Mouse (Mus musculus) hindbrain, embryonic 14.5 days (tissue): ENCODE measurements around the gene Hist3h2ba. TPM values are rescaled to one million over a fixed set of nuclear protein-coding genes. Genes with fewer than 3 reads are reported as not detected.

Source experiments
- ATAC-seq: fragments of 200-750 bp; cut with Nextera tagmentation; 2 replicates; pipeline ENCODE4 v1.8.0; 2017; ENCODE audit warnings: moderate number of reproducible peaks, mild to moderate bottlenecking, moderate TSS enrichment, moderate library complexity; ENCODE audit not compliant: low FRiP score
- DNase-seq: peaks from one replicate; pipeline ENCODE4 v3.0.0-alpha.2; 2015; ENCODE audit warnings: low spot score
- H3K27ac ChIP-seq: fragments of 300-500 bp; sonication (generic); 2 replicates; pipeline ENCODE4 v1.5.1; 2014; ENCODE audit warnings: mild to moderate bottlenecking, moderate library complexity
- H3K27me3 ChIP-seq: fragments of 300-500 bp; sonication (generic); 2 replicates; pipeline ENCODE4 v1.6.1; 2014; ENCODE audit warnings: mild to moderate bottlenecking, low read length, mixed read lengths; ENCODE audit not compliant: control insufficient read depth, insufficient read depth
- H3K36me3 ChIP-seq: fragments of 300-500 bp; sonication (generic); replicated peaks from 2 replicates; pipeline ENCODE4 v1.6.1; 2014; ENCODE audit not compliant: control insufficient read depth, insufficient read depth
- H3K4me1 ChIP-seq: fragments of 300-500 bp; sonication (generic); replicated peaks from 2 replicates; pipeline ENCODE4 v1.6.1; 2014; ENCODE audit warnings: antibody characterized with exemption, low read length, mixed read lengths; ENCODE audit not compliant: control insufficient read depth, insufficient read depth
- H3K4me2 ChIP-seq: fragments of 300-500 bp; sonication (generic); replicated peaks from 2 replicates; pipeline ENCODE4 v1.6.1; 2014; ENCODE audit warnings: mild to moderate bottlenecking, moderate library complexity
- H3K4me3 ChIP-seq: fragments of 300-500 bp; sonication (generic); replicated peaks from 2 replicates; pipeline ENCODE4 v1.5.1; 2014; ENCODE audit warnings: mild to moderate bottlenecking, low read length
- H3K9ac ChIP-seq: fragments of 300-500 bp; sonication (generic); 2 replicates; pipeline ENCODE4 v1.6.1; 2014
- H3K9me3 ChIP-seq: fragments of 300-500 bp; sonication (generic); 2 replicates; pipeline ENCODE4 v1.6.1; 2016; ENCODE audit warnings: low read length; ENCODE audit not compliant: control insufficient read depth
- WGBS: fragments of 180-500 bp; shearing (Covaris S2); extraction: QIAGEN DNeasy Blood & Tissue Kit; methylation state at CpG from one replicate; pipeline ENCODE4 v1.1.7; 2014; 5-methylcytosine and 5-hydroxymethylcytosine counted together
- polyA plus RNA-seq: library from polyadenylated mRNA; unstranded; fragments of >200 nt; fragmentation: Nextera tagmentation; extraction: Ambion mirVana; gene quantifications from 2 replicates; pipeline ENCODE4 v1.2.1, GENCODE M21; 2014

Hist3h2ba gene
- polyA plus RNA-seq = 109 and 138 TPM in 2 replicates

DNA sequence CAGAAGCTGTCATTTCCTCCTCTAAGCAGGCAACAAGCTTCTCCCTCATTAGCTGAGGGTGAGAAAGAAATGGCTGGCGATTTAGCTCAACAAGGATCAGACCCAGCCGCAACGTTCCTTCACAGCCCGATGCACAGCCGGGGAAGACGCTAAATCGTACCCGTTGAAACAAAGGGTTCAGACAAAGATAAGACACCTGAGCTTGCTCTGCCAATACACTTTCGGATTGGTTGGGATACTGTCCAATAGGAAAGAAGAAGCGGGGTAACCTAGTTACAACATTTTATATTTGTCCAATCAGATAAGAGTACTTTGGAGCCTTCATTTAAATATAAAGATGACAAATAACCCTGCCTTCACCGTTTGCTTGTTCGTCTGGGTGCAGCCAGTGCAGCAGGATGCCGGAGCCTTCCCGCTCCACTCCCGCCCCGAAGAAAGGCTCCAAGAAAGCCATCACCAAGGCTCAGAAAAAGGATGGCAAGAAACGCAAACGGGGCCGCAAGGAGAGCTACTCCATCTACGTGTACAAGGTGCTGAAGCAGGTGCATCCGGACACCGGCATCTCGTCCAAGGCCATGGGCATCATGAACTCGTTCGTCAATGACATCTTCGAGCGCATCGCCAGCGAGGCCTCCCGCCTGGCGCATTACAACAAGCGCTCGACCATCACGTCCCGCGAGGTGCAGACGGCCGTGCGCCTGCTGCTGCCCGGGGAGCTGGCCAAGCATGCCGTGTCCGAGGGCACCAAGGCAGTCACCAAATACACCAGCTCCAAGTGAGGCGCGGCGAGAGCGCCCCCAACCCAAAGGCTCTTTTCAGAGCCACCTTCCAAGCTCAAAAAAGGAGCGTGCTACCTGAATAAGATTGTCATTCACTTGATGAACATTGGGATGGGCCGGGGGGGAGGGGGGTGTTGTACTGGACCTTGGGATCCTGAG lies at the start of gene Hist3h2ba:
Hist3h2ba (plus strand) TSS at position 379 of the 938 bp plus-strand sequence.
- Histone ChIP-seq H3K4me3 (peak within 1 kb of the TSS; percentile 47), H3K36me3 (no peaks in the 10 kb centered on the region), H3K9ac (peak within 1 kb of the TSS; percentile 95), H3K27ac (peak within 1 kb of the TSS; percentile 100), H3K27me3 (no peaks in the 10 kb centered on the region), H3K4me1 (peaks cover 29% of the 10 kb centered on the region), H3K9me3 (no peaks in the 10 kb centered on the region), H3K4me2 (peak within 1 kb of the TSS; percentile 82)
- WGBS = under 1% methylated on average over 48 of the region's 48 CpGs
- peak; percentile 93 for DNase-seq
- ATAC-seq = peak; percentile 93

DNA sequence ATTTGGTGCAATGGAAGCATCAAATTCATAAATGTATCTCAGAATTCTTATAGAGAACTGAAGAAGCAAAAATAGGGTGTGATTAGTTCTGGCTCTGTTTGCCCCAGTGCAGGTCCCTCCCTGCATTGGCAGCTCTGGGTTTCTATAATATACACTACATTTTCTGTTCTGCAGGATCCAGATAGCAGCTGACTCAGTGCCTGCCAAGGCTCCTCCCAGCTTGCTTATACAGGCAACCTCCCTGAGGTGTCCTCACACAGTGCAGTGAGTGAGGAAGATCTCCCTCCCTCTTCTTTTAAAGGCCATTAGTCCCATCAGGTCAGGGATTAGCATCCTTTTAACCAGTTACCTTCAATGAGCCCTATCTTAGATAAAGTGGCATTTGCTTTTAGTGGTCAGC lies 47.6 kb upstream of the Hist3h2ba start:
- Histone ChIP-seq H3K4me3 (no peak overlapping the region), H3K4me2 (no peak overlapping the region), H3K9ac (no peak overlapping the region), H3K27me3 (no peaks in the 10 kb centered on the region), H3K4me1 (peaks cover 14% of the 10 kb centered on the region), H3K9me3 (no peaks in the 10 kb centered on the region), H3K36me3 (peaks cover 55% of the 10 kb centered on the region), H3K27ac (no peak overlapping the region)
- ATAC-seq (no peak), DNase-seq (no peak)

DNA sequence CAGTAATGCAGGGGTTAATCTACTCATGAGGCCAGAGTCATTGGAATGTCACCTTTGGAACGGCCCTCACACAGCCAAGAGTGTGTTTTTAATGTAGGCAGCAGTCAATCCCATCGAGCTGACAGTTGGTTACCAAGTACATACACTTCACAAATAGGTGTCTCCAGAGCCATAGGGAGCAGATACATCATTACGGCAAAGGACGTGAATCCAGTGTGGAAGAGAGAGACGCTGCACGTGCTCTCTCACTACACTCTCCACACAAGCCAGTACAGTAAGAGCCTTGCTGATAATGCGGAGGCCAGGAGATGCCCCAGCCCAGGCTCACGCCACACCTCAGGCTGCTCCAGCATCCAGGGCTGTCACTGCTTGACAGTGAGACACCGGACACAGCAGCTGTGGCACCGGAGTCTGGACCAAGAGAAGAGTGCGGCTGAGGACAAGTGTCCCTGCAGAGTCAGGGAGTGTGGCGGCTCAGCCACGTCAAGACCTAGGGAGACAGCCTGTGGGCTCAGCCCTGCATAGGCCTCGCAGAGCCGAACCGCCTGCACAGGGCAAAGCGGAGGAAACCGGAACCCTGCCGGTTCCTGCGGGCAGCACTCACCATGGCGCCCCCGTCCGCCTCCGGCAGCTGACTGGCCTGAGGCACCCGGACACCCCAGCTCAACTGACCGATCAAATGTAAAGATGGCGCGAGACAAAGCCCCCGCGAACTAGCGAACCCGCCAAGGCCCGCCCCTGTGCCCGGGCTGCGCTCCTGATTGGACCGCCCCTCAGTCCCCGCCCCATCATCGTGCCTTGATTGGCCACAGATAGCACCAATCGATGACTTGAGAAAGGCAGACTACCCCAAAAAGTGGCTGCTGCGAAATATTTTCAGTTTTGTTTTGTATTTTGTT lies 45.0 kb upstream of the Hist3h2ba start, which contains the start of gene Zfp39:
Zfp39 (minus strand) TSS at position 715 of the 899 bp plus-strand sequence.
- under 1% methylated on average over 40 of the region's 40 CpGs for WGBS
- Histone ChIP-seq H3K36me3 (peaks cover 33% of the 10 kb centered on the region), H3K27me3 (no peaks in the 10 kb centered on the region), H3K9me3 (no peaks in the 10 kb centered on the region), H3K4me3 (peak within 1 kb of the TSS; percentile 72), H3K9ac (peak within 1 kb of the TSS; percentile 92), H3K4me1 (peaks cover 14% of the 10 kb centered on the region), H3K27ac (peak within 1 kb of the TSS; percentile 88), H3K4me2 (peak within 1 kb of the TSS; percentile 90)
- peak; percentile 94 for DNase-seq
- peak; percentile 98 for ATAC-seq

DNA sequence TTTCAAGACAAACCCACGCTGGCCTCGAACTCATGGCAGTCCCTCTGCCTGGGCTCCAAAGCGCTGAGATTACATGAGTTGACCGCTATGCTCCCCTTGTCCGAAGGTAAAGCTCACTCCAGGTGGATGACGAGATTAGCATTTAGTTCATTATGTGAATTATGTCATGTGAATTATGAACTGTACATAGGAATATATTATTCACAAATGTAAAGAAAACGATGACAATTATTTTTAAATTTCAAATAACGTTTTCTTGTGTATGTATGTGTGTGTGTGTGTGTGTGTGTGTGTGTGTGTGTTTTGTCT lies 44.4 kb upstream of the Hist3h2ba start:
- WGBS = 5% methylated on average over 8 of the region's 8 CpGs
- H3K27ac ChIP-seq = no peak overlapping the region
- no peak for DNase-seq
- peaks cover 27% of the 10 kb centered on the region for H3K36me3 ChIP-seq
- peak overlapping the region; percentile 72 for H3K4me3 ChIP-seq
- peak overlapping the region; percentile 90 for H3K4me2 ChIP-seq
- no peaks in the 10 kb centered on the region for H3K9me3 ChIP-seq
- no peaks in the 10 kb centered on the region for H3K27me3 ChIP-seq
- ATAC-seq = peak; percentile 36
- H3K9ac ChIP-seq = peak overlapping the region; percentile 92
- peaks cover 14% of the 10 kb centered on the region for H3K4me1 ChIP-seq

DNA sequence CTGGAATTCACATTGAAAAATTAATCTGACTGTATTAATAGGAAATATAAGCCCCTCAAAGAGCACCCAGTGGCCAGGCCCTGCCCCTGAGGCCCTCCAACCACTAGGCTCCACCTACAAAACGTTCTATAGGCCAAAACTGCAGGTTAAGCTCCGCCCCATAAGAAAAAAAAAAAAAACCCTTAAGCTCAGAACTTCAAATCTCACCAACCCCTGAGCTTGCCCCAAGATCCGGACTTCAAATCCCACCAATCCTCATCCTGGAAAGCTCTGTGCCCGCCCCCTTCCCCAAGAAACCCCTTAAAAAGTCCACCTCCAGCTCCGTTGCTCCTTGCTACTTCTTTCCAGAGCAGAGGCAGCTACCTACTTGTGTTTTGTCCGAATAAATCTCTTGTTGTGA lies 43.9 kb upstream of the Hist3h2ba start:
- WGBS = 46% methylated on average over 6 of the region's 6 CpGs
- H3K4me2 ChIP-seq = 0 out of 2 replicates have a peak overlapping the region, but pooled peaks have one; percentile 90
- no peaks in the 10 kb centered on the region for H3K9me3 ChIP-seq
- ATAC-seq = no peak
- H3K4me3 ChIP-seq = no peak overlapping the region
- H3K36me3 ChIP-seq = peaks cover 24% of the 10 kb centered on the region
- H3K27me3 ChIP-seq = no peaks in the 10 kb centered on the region
- peaks cover 14% of the 10 kb centered on the region for H3K4me1 ChIP-seq
- DNase-seq = no peak
- no peak overlapping the region for H3K9ac ChIP-seq
- H3K27ac ChIP-seq = no peak overlapping the region

DNA sequence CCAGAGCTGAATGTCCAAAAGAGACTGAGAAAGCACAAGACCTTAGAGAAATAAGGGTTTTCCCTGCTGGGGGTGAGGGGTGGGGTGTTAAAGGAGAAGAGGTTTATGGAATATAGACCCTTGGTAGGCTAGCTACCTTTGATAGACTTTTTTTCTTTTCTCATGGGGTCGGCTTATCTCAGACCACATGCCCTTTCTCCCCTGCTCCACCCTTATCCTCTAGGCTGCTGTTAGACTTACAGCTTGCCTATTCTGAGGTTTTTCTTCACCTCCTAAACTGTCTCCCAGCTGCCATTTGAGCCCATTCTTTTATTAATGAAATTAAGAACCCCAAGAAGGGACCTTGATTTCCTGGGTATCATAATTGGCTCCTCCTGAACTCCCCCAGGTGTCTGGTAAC lies 34.9 kb upstream of the Hist3h2ba start:
- H3K27ac ChIP-seq = no peak overlapping the region
- 91% methylated on average over 1 of the region's 1 CpGs for WGBS
- ATAC-seq (no peak), DNase-seq (no peak)
- no peak overlapping the region for H3K4me3 ChIP-seq
- H3K9ac ChIP-seq = no peak overlapping the region
- H3K4me1 ChIP-seq = no peaks in the 10 kb centered on the region
- H3K27me3 ChIP-seq = no peaks in the 10 kb centered on the region
- no peaks in the 10 kb centered on the region for H3K9me3 ChIP-seq
- H3K36me3 ChIP-seq = no peaks in the 10 kb centered on the region
- no peak overlapping the region for H3K4me2 ChIP-seq

DNA sequence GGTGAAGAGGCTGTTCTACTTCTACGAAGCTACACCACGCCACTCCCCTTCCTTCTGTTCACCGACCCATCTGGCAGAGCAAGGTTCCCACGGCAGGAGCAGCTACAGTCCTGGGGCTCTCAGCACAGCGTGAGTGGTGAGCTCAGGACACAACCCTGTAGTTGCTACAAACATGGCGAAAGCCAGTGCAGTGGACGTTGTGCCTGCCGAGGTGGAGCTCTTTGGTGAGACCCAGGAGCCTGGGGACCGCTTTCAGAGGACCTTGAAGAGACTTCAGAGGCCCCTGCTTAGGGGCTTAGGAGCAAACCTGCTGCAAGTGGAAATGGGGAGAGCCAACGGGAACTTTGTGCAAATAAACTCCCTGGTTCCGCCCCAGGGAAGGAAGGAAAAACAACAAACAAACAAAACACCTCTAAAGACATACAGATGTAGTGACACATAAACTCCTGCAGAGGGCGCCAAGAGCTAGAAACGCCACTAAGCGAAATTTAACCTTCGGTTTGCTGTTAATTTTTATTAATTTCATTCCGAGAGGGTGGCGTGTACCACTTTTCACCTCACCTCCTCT lies 34.2 kb upstream of the Hist3h2ba start:
- ATAC-seq = peak; percentile 48; the same call in 1 of the 2 replicates
- H3K27ac ChIP-seq = no peak overlapping the region

DNA sequence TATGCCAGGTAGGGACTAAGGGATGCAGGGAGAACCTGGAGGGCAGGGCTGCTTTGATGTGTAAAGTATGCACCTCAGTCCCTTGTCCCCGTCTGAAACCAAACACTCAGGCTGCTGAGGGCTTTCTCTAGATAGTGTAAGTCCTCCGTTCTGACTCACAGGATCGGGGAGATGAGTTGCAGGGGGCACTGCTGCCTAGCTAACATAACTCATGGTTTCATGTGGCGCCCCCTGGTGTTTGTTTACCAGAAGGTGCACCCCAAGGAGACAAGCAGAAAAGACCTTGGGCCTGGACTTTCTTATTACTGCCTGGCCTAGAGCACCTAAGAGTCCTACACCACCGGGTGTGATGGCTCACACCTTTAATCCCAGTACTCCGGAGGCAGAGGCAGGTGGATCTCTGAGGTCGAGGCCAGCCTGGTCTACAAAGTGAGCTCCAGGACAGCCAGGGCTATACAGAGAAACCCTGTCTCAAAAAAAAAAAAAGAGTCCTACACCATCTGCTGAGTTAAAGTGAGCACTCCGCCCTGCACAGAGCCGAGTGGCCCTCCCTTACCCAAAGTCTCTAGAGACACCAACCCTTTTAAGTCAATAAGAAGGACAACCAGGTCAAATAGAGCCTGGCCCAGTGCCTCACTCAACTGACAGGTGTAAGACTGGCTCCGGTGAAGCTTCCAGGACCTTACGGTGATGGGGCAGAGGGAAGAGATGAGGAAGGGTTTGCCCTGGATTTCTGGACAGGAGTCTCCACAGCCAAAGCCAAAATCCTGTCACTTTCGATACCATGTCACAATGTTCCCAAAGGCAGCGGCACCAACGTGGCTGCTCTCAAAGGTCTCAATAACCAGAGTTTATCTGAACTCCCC lies 31.6 kb upstream of the Hist3h2ba start:
- Histone ChIP-seq H3K27ac (no peak overlapping the region), H3K4me3 (no peak overlapping the region), H3K9ac (no peak overlapping the region), H3K36me3 (no peaks in the 10 kb centered on the region), H3K4me1 (no peaks in the 10 kb centered on the region), H3K9me3 (no peaks in the 10 kb centered on the region), H3K4me2 (no peak overlapping the region), H3K27me3 (no peaks in the 10 kb centered on the region)
- ATAC-seq = no peak
- DNase-seq = no peak
- 50% methylated on average over 14 of the region's 14 CpGs for WGBS

More for the DNA sequence above, 34.2 kb upstream of the Hist3h2ba start:
- DNase-seq = peak; percentile 76
- Histone ChIP-seq H3K36me3 (no peaks in the 10 kb centered on the region), H3K4me1 (no peaks in the 10 kb centered on the region), H3K4me2 (peak overlapping the region; percentile 51), H3K9me3 (no peaks in the 10 kb centered on the region), H3K9ac (peak overlapping the region; percentile 48), H3K27me3 (no peaks in the 10 kb centered on the region), H3K4me3 (peak overlapping the region; percentile 18)
- WGBS = 19% methylated on average over 17 of the region's 17 CpGs
